Mouse (Mus musculus) spleen, adult 2 months (tissue): ENCODE results near the gene Myo3a. TPM values are rescaled to one million over a fixed set of nuclear protein-coding genes. Genes with fewer than 3 reads are reported as not detected.
"Not testable (repeated sequence)": the region's sequence is repeated elsewhere in the genome, so short reads cannot be mapped to it uniquely, and the experiment has no call there.

Experiments
- DNase-seq, 2 experiments: peaks; one replicate each; pipeline versions ENCODE4 v3.0.0 to v3.0.0-alpha.2; 2012 to 2021; ENCODE audit warnings: low spot score in 2 of 2, low read depth in 1 of 2
- H3K27ac ChIP-seq: fragments of 200-500 bp; 2 replicates; pipeline ENCODE4 v1.5.1; 2012; ENCODE audit warnings: low read length, inconsistent platforms; ENCODE audit not compliant: insufficient read depth
- H3K27me3 ChIP-seq: fragments of 200-500 bp; 2 replicates; pipeline ENCODE4 v1.6.1; 2012; ENCODE audit warnings: mild to moderate bottlenecking, moderate library complexity, low read length, inconsistent platforms; ENCODE audit not compliant: control insufficient read depth, insufficient read depth
- H3K36me3 ChIP-seq: fragments of 200-500 bp; 2 replicates; pipeline ENCODE4 v1.6.1; 2012; ENCODE audit warnings: mild to moderate bottlenecking, low read length, inconsistent platforms; ENCODE audit not compliant: control insufficient read depth, insufficient read depth
- H3K4me1 ChIP-seq: fragments of 200-500 bp; 2 replicates; pipeline ENCODE4 v1.6.1; 2011; ENCODE audit warnings: inconsistent platforms; ENCODE audit not compliant: control insufficient read depth, insufficient read depth, insufficient read length
- H3K4me3 ChIP-seq: fragments of 200-500 bp; 2 replicates; pipeline ENCODE4 v1.5.1; 2011; ENCODE audit warnings: mild to moderate bottlenecking, inconsistent platforms; ENCODE audit not compliant: insufficient read depth, insufficient read length; ENCODE audit errors: extremely low read depth
- CTCF ChIP-seq: fragments of 200-500 bp; IDR thresholded peaks from 2 replicates; pipeline ENCODE4 v1.5.1; 2011; ENCODE audit warnings: mild to moderate bottlenecking, inconsistent platforms; ENCODE audit not compliant: insufficient read depth, insufficient read length, insufficient replicate concordance; ENCODE audit errors: extremely low read depth
- POLR2A ChIP-seq: fragments of 200-500 bp; IDR thresholded peaks from 2 replicates; pipeline ENCODE4 v1.6.1; 2011; ENCODE audit warnings: low read depth, low read length, inconsistent platforms
- WGBS: fragments of 180-500 bp; shearing (Covaris S2); methylation state at CpG from one replicate; pipeline ENCODE4 v1.1.7; 2018; 5-methylcytosine and 5-hydroxymethylcytosine counted together
- polyA plus RNA-seq: library from polyadenylated mRNA; depleted of rRNA; stranded (reverse); fragments of >200 nt; gene quantifications from 2 replicates; pipeline ENCODE4 v1.2.3, GENCODE M21; 2012

Gene Myo3a
- polyA plus RNA-seq, 1 experiment: not detected

- Histone ChIP-seq H3K27me3 (no peaks in the 10 kb centered on the region), H3K4me1 (no peaks in the 10 kb centered on the region), H3K36me3 (no peaks in the 10 kb centered on the region), H3K27ac (no peak overlapping the region), H3K4me3 (no peak overlapping the region)
- 75% methylated on average over 11 of the region's 11 CpGs for WGBS
- no peak for DNase-seq
- TF ChIP-seq CTCF (no peak), POLR2A (no peak)
Observed at GRCm38 (mm10) chr2:22293579-22294446, 66.5 kb downstream of the Myo3a start.

GRCm38 (mm10) chr2:22294447-22294738, 67.1 kb downstream of the Myo3a start:
- WGBS: 48% methylated on average over 2 of the region's 2 CpGs
- no peak for DNase-seq
- TF ChIP-seq CTCF: no peak
- no peak for TF ChIP-seq POLR2A
- Histone ChIP-seq H3K36me3 (no peaks in the 10 kb centered on the region), H3K4me3 (no peak overlapping the region), H3K27ac (no peak overlapping the region), H3K27me3 (no peaks in the 10 kb centered on the region), H3K4me1 (no peaks in the 10 kb centered on the region)

- WGBS: 65% methylated on average over 1 of the region's 1 CpGs
- no peak for DNase-seq
- H3K27ac ChIP-seq: no peak overlapping the region
- H3K4me1 ChIP-seq: no peaks in the 10 kb centered on the region
- no peaks in the 10 kb centered on the region for H3K27me3 ChIP-seq
- no peak overlapping the region for H3K4me3 ChIP-seq
- H3K36me3 ChIP-seq: no peaks in the 10 kb centered on the region
- TF ChIP-seq CTCF: no peak
- TF ChIP-seq POLR2A: no peak
Observed at GRCm38 (mm10) chr2:22297913-22298312, 70.6 kb downstream of the Myo3a start.

GRCm38 (mm10) chr2:22338269-22338857, 111.1 kb downstream of the Myo3a start:
- WGBS: 21% methylated on average over 30 of the region's 32 CpGs
- no peaks in the 10 kb centered on the region for H3K27me3 ChIP-seq
- H3K27ac ChIP-seq: no peak overlapping the region
- no peaks in the 10 kb centered on the region for H3K4me1 ChIP-seq
- no peak overlapping the region for H3K4me3 ChIP-seq
- no peak for TF ChIP-seq POLR2A
- no peak for TF ChIP-seq CTCF
- no peak for DNase-seq
- H3K36me3 ChIP-seq: no peaks in the 10 kb centered on the region

GRCm38 (mm10) chr2:22410511-22410910, 183.2 kb downstream of the Myo3a start:
- not testable (repeated sequence) for H3K4me3 ChIP-seq, H3K27ac ChIP-seq, H3K36me3 ChIP-seq, H3K27me3 ChIP-seq, H3K4me1 ChIP-seq, DNase-seq
- 93% methylated on average over 11 of the region's 11 CpGs for WGBS

GRCm38 (mm10) chr2:22548421-22548820, 321.1 kb downstream of the Myo3a start:
- no peak for DNase-seq
- WGBS: 80% methylated on average over 6 of the region's 6 CpGs
- no peaks in the 10 kb centered on the region for H3K27me3 ChIP-seq
- H3K36me3 ChIP-seq: no peaks in the 10 kb centered on the region
- H3K27ac ChIP-seq: no peak overlapping the region
- no peaks in the 10 kb centered on the region for H3K4me1 ChIP-seq
- TF ChIP-seq CTCF (no peak), POLR2A (no peak)
- H3K4me3 ChIP-seq: no peak overlapping the region

- H3K36me3 ChIP-seq, H3K4me3 ChIP-seq, H3K27ac ChIP-seq, DNase-seq, H3K27me3 ChIP-seq, H3K4me1 ChIP-seq: not testable (repeated sequence)
- 83% methylated on average over 14 of the region's 14 CpGs for WGBS
Observed at GRCm38 (mm10) chr2:22587469-22588169, 360.3 kb downstream of the Myo3a start.

- not testable (repeated sequence) for H3K27me3 ChIP-seq, H3K36me3 ChIP-seq, H3K4me1 ChIP-seq, DNase-seq, H3K27ac ChIP-seq, H3K4me3 ChIP-seq
- WGBS: 86% methylated on average over 5 of the region's 5 CpGs
Observed at GRCm38 (mm10) chr2:22588170-22588541, 360.9 kb downstream of the Myo3a start.

- DNase-seq, H3K27ac ChIP-seq, H3K36me3 ChIP-seq, H3K27me3 ChIP-seq, H3K4me3 ChIP-seq, H3K4me1 ChIP-seq: not testable (repeated sequence)
- 78% methylated on average over 12 of the region's 12 CpGs for WGBS
Observed at GRCm38 (mm10) chr2:22588673-22589381, 361.5 kb downstream of the Myo3a start.
